Mouse (Mus musculus) ovary, postnatal 36 days (tissue): ENCODE measurements at regions not wholly inside any gene's neighbourhood (a gene's known extent, or its start where the extent isn't known, plus 50 kb on each side); places are given as distances from the start of the nearest gene placed in this dataset.

Source experiments
- DNase-seq: peaks from one replicate; pipeline ENCODE4 v3.0.0; 2022; ENCODE audit warnings: low spot score, mixed read lengths

GRCm38 (mm10) chr1:184462481-184463124, 269.8 kb downstream of the Hlx start:
- no peak for DNase-seq

- DNase-seq, result no peak
Observed at GRCm38 (mm10) chr1:184461411-184461810, 271.0 kb downstream of the Hlx start.

GRCm38 (mm10) chr1:184456727-184457126, 275.7 kb downstream of the Hlx start:
- DNase-seq, result no peak

- no peak for DNase-seq
Observed at GRCm38 (mm10) chr1:184454381-184454780, 278.0 kb downstream of the Hlx start.

- no peak for DNase-seq
Observed at GRCm38 (mm10) chr1:184453673-184454072, 278.7 kb downstream of the Hlx start.

- DNase-seq, result no peak
Observed at GRCm38 (mm10) chr1:184453061-184453460, 279.4 kb downstream of the Hlx start.

- no peak for DNase-seq
Observed at GRCm38 (mm10) chr1:184451686-184452085, 280.7 kb downstream of the Hlx start.

GRCm38 (mm10) chr1:184449007-184449406, 283.4 kb downstream of the Hlx start:
- DNase-seq, result no peak

GRCm38 (mm10) chr1:184447911-184448310, 284.5 kb downstream of the Hlx start:
- peak; percentile 64 for DNase-seq

GRCm38 (mm10) chr1:184447161-184447667, 285.2 kb downstream of the Hlx start:
- DNase-seq, result no peak

GRCm38 (mm10) chr1:184444189-184444588, 288.2 kb downstream of the Hlx start:
- no peak for DNase-seq

GRCm38 (mm10) chr1:184442701-184443100, 289.7 kb downstream of the Hlx start:
- no peak for DNase-seq

GRCm38 (mm10) chr1:184441005-184441557, 291.3 kb downstream of the Hlx start:
- no peak for DNase-seq

- no peak for DNase-seq
Observed at GRCm38 (mm10) chr1:184439506-184439905, 292.9 kb downstream of the Hlx start.

- DNase-seq, result no peak
Observed at GRCm38 (mm10) chr1:184436387-184436786, 296.0 kb downstream of the Hlx start.

- DNase-seq, result no peak
Observed at GRCm38 (mm10) chr1:184428612-184429011, 303.8 kb downstream of the Hlx start.

GRCm38 (mm10) chr1:184428035-184428434, 304.4 kb downstream of the Hlx start:
- DNase-seq, result no peak

GRCm38 (mm10) chr1:184425694-184426093, 306.7 kb downstream of the Hlx start:
- no peak for DNase-seq

- DNase-seq, result no peak
Observed at GRCm38 (mm10) chr1:184424035-184424434, 308.4 kb downstream of the Hlx start.

- no peak for DNase-seq
Observed at GRCm38 (mm10) chr1:184412596-184412995, 319.8 kb downstream of the Hlx start.

GRCm38 (mm10) chr1:184411066-184411465, 321.4 kb downstream of the Hlx start:
- DNase-seq, result no peak

GRCm38 (mm10) chr1:184409986-184410385, 322.4 kb downstream of the Hlx start:
- DNase-seq, result no peak

GRCm38 (mm10) chr1:184402985-184403384, 329.4 kb downstream of the Hlx start:
- DNase-seq, result no peak

- peak; percentile 41 for DNase-seq
Observed at GRCm38 (mm10) chr1:184395215-184395614, 337.2 kb downstream of the Hlx start.
